Mouse (Mus musculus): ENCODE data around the gene Cenpp. TPM values are rescaled to one million over a fixed set of nuclear protein-coding genes. Genes with fewer than 3 reads are reported as not detected.

Cenpp gene
- polyA plus RNA-seq, 1 experiment from 2014 or later: 34.1 TPM

Other genes with a start within 250 kb of the Cenpp start
- gene Ippk, start 231.5 kb downstream of the Cenpp start, polyA plus RNA-seq (2014; fragmentation: Nextera tagmentation; extraction: Ambion mirVana): 8.0 and 16.8 TPM in 2 replicates
- 1.1 and 1.6 TPM in 2 replicates for gene Tes3-ps, start 159.5 kb downstream of the Cenpp start, polyA plus RNA-seq (2014; fragmentation: Nextera tagmentation; extraction: Ambion mirVana)
- 0.61 and 0.93 TPM in 2 replicates for gene Ecm2, start 148.0 kb downstream of the Cenpp start, polyA plus RNA-seq (2014; fragmentation: Nextera tagmentation; extraction: Ambion mirVana)
- 3.7 and 5.3 TPM in 2 replicates for gene Aspn, start 108.3 kb downstream of the Cenpp start, polyA plus RNA-seq (2014; fragmentation: Nextera tagmentation; extraction: Ambion mirVana)
- 0.89 and 0.93 TPM in 2 replicates for gene Omd, start 70.3 kb downstream of the Cenpp start, polyA plus RNA-seq (2014; fragmentation: Nextera tagmentation; extraction: Ambion mirVana)
- gene Ogn, start 44.7 kb downstream of the Cenpp start, polyA plus RNA-seq (2014; fragmentation: Nextera tagmentation; extraction: Ambion mirVana): 26.3 and 31.6 TPM in 2 replicates
- 18.6 and 22.0 TPM in 2 replicates for gene Nol8, start 293 bp upstream of the Cenpp start, polyA plus RNA-seq (2014; fragmentation: Nextera tagmentation; extraction: Ambion mirVana)
- 42.1 and 94.3 TPM in 2 replicates for gene Iars, start 29.3 kb upstream of the Cenpp start, polyA plus RNA-seq (2014; fragmentation: Nextera tagmentation; extraction: Ambion mirVana)
- gene Gm30302, start 146.2 kb upstream of the Cenpp start, polyA plus RNA-seq (2014; fragmentation: Nextera tagmentation; extraction: Ambion mirVana): not detected in 2 replicates

Data from kidney, embryonic 14.5 days (tissue).